Mouse (Mus musculus) kidney, embryonic 16.5 days (tissue): ENCODE measurements at regions not wholly inside any gene's neighbourhood (a gene's known extent, or its start where the extent isn't known, plus 50 kb on each side); places are given as distances from the start of the nearest gene placed in this dataset.

Experiments used
- ATAC-seq: fragments of 200-750 bp; cut with Nextera tagmentation; 2 replicates; pipeline ENCODE4 v1.8.0; 2017; ENCODE audit warnings: moderate TSS enrichment; ENCODE audit not compliant: low FRiP score, low TSS enrichment
- H3K27ac ChIP-seq: fragments of 300-500 bp; sonication (generic); 2 replicates; pipeline ENCODE4 v1.5.1; 2014; ENCODE audit warnings: low read length
- H3K27me3 ChIP-seq: fragments of 300-500 bp; sonication (generic); 2 replicates; pipeline ENCODE4 v1.6.1; 2014; ENCODE audit warnings: low read length, control low read depth, mixed read lengths; ENCODE audit not compliant: insufficient read depth
- H3K36me3 ChIP-seq: fragments of 300-500 bp; sonication (generic); 2 replicates; pipeline ENCODE4 v1.6.1; 2014; ENCODE audit warnings: low read length, control low read depth, mixed read lengths; ENCODE audit not compliant: insufficient read depth
- H3K4me1 ChIP-seq: fragments of 300-500 bp; sonication (generic); 2 replicates; pipeline ENCODE4 v1.6.1; 2014; ENCODE audit warnings: low read length, control low read depth, mixed read lengths; ENCODE audit not compliant: insufficient read depth
- H3K4me2 ChIP-seq: fragments of 300-500 bp; sonication (generic); replicated peaks from 2 replicates; pipeline ENCODE4 v1.6.1; 2014; ENCODE audit warnings: low read depth, low read length
- H3K4me3 ChIP-seq: fragments of 300-500 bp; sonication (generic); 2 replicates; pipeline ENCODE4 v1.5.1; 2014; ENCODE audit warnings: mild to moderate bottlenecking, low read length
- H3K9ac ChIP-seq: fragments of 300-500 bp; sonication (generic); replicated peaks from 2 replicates; pipeline ENCODE4 v1.6.1; 2014; ENCODE audit warnings: low read length
- H3K9me3 ChIP-seq: fragments of 300-500 bp; sonication (generic); 2 replicates; pipeline ENCODE4 v1.6.1; 2016; ENCODE audit warnings: low read length, control low read depth
- WGBS: fragments of 180-500 bp; shearing (Covaris S2); extraction: QIAGEN DNeasy Blood & Tissue Kit; methylation state at CpG from one replicate; pipeline ENCODE4 v1.1.7; 2014; 5-methylcytosine and 5-hydroxymethylcytosine counted together

DNA sequence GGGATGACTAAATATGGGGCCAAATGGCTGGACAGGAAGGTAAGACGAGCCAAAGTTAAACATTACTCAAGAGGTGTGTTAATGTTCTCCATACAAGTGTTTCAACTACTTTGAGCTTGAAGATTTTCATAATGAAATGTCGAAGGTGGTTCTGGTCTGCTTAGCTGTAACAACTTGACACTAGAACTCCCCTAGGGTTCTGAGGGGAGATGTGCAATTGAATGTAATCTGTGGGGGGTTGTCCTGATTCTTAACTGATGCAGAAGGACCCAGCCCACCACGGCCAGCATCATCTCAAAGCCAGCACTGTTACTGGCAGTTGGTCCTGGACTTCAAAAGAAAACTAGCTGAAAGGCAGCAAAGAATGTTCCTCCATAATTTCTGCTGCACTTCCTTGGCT, 55.3 kb downstream of the Gpr88 start:
- H3K36me3 ChIP-seq, result no peaks in the 10 kb centered on the region
- no peak overlapping the region for H3K4me3 ChIP-seq
- H3K9ac ChIP-seq, result no peak overlapping the region
- H3K9me3 ChIP-seq, result no peaks in the 10 kb centered on the region
- H3K4me1 ChIP-seq, result peaks cover 13% of the 10 kb centered on the region; the same call in 1 of the 2 replicates
- no peaks in the 10 kb centered on the region for H3K27me3 ChIP-seq
- ATAC-seq, result peak; percentile 78
- peak overlapping the region; percentile 58 for H3K27ac ChIP-seq
- no peak overlapping the region for H3K4me2 ChIP-seq
- 27% methylated on average over 3 of the region's 3 CpGs for WGBS

DNA sequence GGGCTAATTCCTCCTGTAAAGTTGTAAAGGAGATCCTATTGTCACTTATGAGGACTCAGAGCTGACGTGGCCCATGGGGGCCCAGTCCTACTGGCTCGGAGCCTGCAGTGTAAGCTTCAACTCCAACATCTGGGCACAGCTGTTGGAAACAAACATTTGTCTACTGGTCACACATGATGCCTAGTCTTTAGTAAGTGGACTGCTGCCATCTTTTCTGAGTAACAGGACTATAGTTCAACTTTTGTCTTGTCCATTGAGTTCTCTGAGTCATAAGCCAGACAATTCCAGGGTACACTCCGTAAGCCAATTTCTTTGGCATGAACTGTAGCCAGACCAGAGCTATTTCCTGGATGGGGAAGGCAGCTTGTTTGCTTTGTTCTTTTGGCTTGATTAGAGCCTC, 58.6 kb downstream of the Gpr88 start:
- H3K9ac ChIP-seq, result no peak overlapping the region
- no peak overlapping the region for H3K4me2 ChIP-seq
- H3K4me1 ChIP-seq, result peaks cover 5% of the 10 kb centered on the region; the same call in 1 of the 2 replicates
- no peaks in the 10 kb centered on the region for H3K36me3 ChIP-seq
- no peaks in the 10 kb centered on the region for H3K27me3 ChIP-seq
- 79% methylated on average over 3 of the region's 3 CpGs for WGBS
- ATAC-seq, result no peak
- no peaks in the 10 kb centered on the region for H3K9me3 ChIP-seq
- H3K4me3 ChIP-seq, result no peak overlapping the region
- H3K27ac ChIP-seq, result no peak overlapping the region

DNA sequence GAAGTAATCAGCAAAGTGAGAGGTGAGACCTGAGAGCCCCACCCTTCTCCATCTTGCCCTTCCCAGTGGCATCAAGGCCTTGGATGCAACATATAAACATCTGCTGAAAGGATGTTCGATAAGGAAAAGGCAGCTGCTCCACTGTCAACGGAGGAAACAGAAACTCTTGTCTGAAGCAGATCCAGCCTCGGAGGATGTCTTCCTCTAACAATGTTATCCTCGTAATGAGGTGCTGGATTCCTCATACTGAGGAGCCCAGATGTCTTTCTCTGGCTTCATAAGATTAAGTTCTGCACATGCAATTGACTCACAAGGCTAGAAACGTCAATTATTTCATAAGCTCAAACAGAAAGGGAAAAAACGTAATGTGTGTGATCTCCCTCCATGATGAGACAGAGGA, 61.8 kb upstream of the Vcam1 start:
- Histone ChIP-seq H3K9me3 (no peaks in the 10 kb centered on the region), H3K9ac (no peak overlapping the region), H3K4me1 (no peaks in the 10 kb centered on the region), H3K4me2 (no peak overlapping the region), H3K27ac (no peak overlapping the region), H3K27me3 (no peaks in the 10 kb centered on the region), H3K36me3 (no peaks in the 10 kb centered on the region), H3K4me3 (no peak overlapping the region)
- WGBS, result 83% methylated on average over 6 of the region's 6 CpGs
- ATAC-seq, result no peak

DNA sequence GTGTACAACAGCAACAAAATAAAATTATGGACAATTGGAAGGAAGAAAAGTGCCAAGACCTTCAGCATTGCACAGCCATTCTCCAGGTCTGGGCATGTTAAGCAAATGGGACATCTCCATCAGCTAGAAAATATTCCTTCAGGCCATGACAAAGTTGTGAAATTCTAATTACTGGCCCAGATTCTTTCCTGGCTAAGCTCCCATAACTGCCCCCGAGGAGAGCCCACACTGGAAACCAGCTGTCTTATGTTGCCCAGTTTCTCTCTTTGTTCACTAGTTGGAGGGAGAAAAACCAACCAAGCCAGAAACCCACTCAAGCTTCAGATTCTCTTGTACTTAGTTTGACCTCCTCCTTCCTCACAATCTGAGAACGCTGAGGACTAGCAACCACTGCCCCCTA, 61.2 kb upstream of the Vcam1 start:
- H3K9ac ChIP-seq, result no peak overlapping the region
- no peaks in the 10 kb centered on the region for H3K9me3 ChIP-seq
- no peak overlapping the region for H3K4me2 ChIP-seq
- H3K36me3 ChIP-seq, result no peaks in the 10 kb centered on the region
- no peak overlapping the region for H3K27ac ChIP-seq
- no peak for ATAC-seq
- no peak overlapping the region for H3K4me3 ChIP-seq
- H3K4me1 ChIP-seq, result no peaks in the 10 kb centered on the region
- 43% methylated on average over 2 of the region's 2 CpGs for WGBS
- H3K27me3 ChIP-seq, result no peaks in the 10 kb centered on the region

DNA sequence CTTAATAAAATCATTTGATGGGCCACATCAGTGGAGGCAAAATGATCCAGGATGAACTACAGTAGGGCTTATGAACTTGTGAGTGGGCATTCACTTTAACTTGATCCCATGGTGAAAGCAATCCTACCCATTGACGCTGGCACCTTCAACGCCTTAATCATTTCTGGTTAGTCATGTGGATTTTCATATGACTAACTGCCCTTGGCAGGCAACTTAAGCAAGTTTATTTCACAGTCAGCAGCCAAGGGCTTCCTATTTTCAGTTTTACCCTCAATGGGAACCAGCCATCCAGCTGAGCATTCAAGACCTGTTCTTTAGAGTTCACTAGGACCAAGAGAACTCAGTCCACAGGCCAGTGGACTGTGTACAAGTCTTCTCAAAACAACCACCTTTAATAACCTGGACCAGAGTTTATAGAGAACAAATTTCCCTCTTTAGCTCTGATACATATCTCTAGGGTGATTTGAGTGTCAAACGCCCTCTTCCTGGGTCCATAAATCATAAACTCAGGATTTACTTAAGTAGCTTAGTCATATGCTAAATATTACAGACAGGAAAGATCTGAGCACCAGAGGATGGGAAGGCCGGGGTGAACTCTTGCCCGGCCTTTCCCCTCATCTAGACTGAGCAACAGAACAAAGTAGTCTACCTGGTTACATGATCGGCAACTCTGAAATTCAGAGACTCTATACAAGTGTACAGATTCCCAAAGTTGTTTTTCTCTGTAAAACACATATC, 60.0 kb upstream of the Vcam1 start:
- 79% methylated on average over 6 of the region's 6 CpGs for whole genome bisulfite sequencing
- Histone ChIP-seq H3K4me1 (no peaks in the 10 kb centered on the region), H3K27ac (no peak overlapping the region), H3K9me3 (no peaks in the 10 kb centered on the region), H3K27me3 (no peaks in the 10 kb centered on the region), H3K36me3 (no peaks in the 10 kb centered on the region), H3K9ac (no peak overlapping the region), H3K4me2 (no peak overlapping the region), H3K4me3 (no peak overlapping the region)
- ATAC-seq, result no peak

DNA sequence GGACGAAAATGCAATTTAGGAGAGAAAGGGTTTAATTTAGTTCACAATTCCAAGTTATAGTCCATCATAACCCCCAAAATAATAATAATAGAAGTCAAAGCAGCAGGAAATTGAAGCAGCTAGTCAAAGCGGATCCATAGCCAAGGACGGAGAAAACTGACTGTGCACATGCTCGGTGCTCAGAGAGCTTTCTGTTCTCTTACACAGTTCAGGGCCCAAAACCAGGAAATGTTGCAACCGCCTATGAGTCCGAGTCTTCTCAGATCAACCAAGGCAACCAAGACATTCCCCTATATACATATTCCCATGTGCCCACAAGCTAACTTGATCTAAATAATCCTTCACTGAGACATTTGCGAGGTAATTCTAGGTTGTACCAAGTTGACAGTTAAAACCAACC, 55.7 kb upstream of the Vcam1 start:
- no peak for ATAC-seq
- Histone ChIP-seq H3K36me3 (no peaks in the 10 kb centered on the region), H3K4me3 (no peak overlapping the region), H3K27ac (no peak overlapping the region), H3K9me3 (0 out of 2 replicates have a peak, but pooled peaks cover 2% of the 10 kb centered on the region), H3K4me1 (no peaks in the 10 kb centered on the region), H3K9ac (no peak overlapping the region), H3K27me3 (no peaks in the 10 kb centered on the region), H3K4me2 (no peak overlapping the region)
- 89% methylated on average over 7 of the region's 7 CpGs for WGBS

DNA sequence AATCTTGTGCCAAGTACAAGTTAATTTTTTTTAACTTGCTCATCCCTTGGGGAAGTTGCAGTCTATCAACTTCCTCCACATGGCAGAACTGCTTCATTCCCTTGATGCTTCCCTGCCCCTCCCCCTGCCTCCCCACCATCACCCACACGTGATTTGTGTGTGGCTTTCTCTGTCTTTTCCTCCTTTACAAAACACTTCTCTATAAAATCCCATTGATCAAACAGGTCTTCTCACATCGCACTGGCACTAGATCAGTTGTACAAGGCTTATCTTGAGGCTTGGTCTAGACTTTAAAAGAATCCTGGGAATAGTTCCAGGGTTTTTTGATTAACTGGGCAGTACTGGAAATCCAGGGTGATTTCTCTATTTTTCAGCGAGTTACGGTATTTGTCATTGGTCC, 55.0 kb upstream of the Vcam1 start:
- Histone ChIP-seq H3K9me3 (0 out of 2 replicates have a peak, but pooled peaks cover 2% of the 10 kb centered on the region), H3K36me3 (no peaks in the 10 kb centered on the region), H3K4me2 (no peak overlapping the region), H3K4me1 (no peaks in the 10 kb centered on the region), H3K4me3 (no peak overlapping the region), H3K27me3 (no peaks in the 10 kb centered on the region), H3K9ac (no peak overlapping the region), H3K27ac (no peak overlapping the region)
- WGBS, result 72% methylated on average over 4 of the region's 4 CpGs
- ATAC-seq, result no peak

DNA sequence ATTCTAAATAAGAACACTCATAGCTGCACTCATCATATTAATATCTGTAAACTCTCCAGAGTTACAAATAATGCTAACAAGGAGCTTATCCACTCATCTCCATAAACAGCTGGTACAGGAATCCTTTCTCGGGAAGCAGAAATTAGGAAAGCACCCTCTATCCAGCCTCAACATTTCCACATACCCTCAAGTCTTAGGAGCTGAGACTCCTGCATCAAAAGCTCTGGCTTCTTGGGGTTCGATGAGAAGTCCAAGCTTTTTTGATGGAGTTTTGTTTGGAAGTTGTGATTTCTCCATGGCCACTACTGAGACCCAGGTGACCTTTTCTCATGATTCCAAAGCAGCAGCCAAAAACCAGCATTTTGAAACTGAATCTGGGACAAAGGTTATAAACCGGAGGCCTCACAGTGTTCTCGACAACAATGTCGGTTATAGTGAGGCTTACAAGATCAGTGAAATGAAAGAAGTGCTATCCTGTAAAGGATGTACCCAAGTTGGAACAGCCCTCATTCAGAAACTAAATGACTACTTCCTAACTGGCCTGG, 50.9 kb upstream of the Vcam1 start:
- no peak overlapping the region for H3K9ac ChIP-seq
- 81% methylated on average over 5 of the region's 5 CpGs for WGBS
- H3K27ac ChIP-seq, result no peak overlapping the region
- H3K4me3 ChIP-seq, result no peak overlapping the region
- no peaks in the 10 kb centered on the region for H3K27me3 ChIP-seq
- no peaks in the 10 kb centered on the region for H3K36me3 ChIP-seq
- no peak overlapping the region for H3K4me2 ChIP-seq
- no peaks in the 10 kb centered on the region for H3K4me1 ChIP-seq
- H3K9me3 ChIP-seq, result 0 out of 2 replicates have a peak, but pooled peaks cover 2% of the 10 kb centered on the region
- ATAC-seq, result no peak
